Mouse (Mus musculus) Muller cell, postnatal 12 days (primary cell): ENCODE measurements at regions not wholly inside any gene's neighbourhood (a gene's known extent, or its start where the extent isn't known, plus 50 kb on each side); places are given as distances from the start of the nearest gene placed in this dataset.

ENCODE experiments used
- DNase-seq: peaks from one replicate; pipeline ENCODE4 v3.0.0-alpha.2; 2015; ENCODE audit errors: inconsistent ontology term

- no peak for DNase-seq
These were observed 146.1 kb upstream of the Ccnd2 start for GRCm38 (mm10) chr6:127298105-127298504.

GRCm38 (mm10) chr6:127311192-127312054 lies 135.2 kb upstream of the Parp11 start:
- no peak for DNase-seq

DNA sequence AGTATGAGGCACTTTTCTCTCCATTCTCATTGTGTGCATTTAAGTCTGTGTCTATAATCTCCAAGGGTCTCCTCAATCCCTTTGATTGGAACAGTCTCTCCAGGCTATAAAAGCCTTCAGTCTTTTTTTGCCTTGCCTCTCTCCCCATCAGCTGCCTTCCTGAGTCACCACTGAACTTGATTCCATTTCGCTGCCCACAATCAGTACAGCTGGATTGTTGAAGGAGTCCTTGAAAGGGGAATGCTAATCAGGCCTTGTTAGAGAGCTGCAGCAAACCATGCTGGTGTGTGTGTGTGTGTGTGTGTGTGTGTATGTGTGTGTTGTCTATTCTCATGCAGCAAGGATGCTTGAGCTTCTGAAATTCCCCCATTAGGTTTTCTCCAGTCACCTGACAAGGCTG lies 129.3 kb upstream of the Parp11 start:
- DNase-seq: peak; percentile 75

DNA sequence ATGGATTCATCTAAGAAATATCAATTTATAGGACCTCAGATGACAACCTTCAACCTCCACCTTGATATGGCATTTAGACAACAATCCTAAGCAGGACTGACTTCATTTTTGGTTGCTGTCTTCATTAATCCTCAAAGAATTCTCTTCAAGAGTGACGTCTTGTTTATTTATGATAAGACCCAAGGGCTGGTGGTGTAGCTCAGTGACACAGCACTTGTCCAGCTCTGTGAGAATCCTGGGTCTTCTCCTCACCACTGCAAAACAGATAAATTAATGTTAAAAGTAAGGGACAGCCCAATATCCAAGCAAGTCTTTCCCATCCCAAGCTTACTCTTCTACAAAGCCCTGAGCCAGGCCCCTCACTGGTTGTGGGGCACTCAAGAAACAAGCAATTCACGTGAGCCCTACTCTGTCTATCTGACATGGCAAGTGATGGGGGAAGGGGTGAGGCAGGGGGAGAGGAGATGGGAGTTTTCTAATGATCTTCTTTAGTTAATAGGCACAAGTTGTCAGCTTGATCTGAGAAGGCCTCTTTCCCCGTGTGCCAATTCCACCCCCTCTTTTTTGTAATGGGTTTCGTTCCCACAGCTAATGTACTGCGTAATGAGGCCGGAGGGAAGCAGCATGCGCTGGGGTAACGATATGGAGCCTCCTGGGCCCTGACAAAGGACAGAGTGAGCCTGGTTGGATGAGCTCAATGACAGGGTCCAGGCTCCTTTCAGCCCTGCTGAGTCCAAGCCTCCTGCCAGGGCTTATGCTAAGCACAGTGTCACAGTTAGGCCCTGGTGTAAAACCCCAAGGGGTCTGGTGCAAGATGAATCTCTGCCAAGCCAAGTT lies 127.7 kb upstream of the Parp11 start:
- peak; percentile 24 for DNase-seq

DNA sequence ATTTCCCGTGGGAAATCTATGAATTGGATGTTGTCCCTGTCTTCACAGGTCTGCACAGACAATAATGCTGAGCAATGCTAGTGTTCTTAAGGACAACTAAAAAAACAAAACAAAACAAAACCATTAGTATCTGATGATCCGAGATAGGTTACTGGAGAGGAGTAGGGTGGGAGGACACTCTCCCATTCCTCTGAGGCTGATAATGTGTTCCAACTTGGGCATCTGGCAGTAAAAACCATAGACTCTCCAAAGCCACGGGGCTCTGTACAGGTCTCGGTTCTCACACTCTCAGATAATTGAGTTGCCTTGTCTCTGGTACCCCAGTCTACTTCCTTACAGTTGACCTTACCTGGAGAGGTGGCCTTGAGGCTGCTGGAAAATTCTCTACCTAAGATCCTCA lies 126.0 kb upstream of the Parp11 start:
- no peak for DNase-seq

DNA sequence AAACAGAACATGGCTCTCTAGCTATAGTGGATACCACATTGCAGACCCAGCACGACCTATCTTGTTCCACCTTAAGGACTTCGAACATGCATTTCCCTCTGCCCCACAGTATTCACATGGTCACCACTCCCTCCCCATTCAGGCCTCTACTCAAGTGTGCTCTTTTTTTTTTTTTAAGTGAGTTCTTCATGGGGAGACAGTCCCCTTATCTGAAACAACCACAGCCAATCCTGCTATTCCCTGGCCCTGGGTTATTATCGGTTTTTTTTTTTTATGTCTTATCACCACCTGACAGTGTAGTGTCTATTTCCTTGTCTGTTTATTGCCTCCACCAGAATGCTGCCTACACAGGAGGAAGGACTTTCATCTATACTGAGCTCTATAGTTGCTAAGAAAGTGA lies 125.6 kb upstream of the Parp11 start:
- DNase-seq: no peak

DNA sequence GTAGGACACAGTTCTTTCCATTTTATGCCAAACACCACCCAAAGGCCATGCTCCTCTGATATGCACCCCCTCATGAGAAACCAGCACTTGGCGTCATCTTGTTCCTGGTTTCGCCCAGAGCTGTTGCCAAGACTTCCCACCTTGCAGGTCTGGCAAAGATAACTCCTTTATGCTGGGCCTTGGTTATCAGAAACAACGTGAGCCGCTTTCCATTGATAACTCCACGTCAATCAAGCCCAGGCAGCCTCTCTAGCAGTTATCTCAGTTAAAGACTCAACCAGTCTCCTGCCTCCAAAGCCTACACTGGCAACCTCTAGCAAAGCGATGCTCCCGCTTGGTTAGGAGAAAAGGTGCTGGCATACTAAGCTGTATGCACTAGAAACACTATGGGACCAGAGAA lies 124.2 kb upstream of the Parp11 start:
- no peak for DNase-seq

- peak; percentile 55 for DNase-seq
These were observed 121.7 kb upstream of the Parp11 start for GRCm38 (mm10) chr6:127324984-127325383.

GRCm38 (mm10) chr6:127325596-127326332 lies 120.9 kb upstream of the Parp11 start:
- DNase-seq: no peak

- no peak for DNase-seq
These were observed 120.3 kb upstream of the Parp11 start for GRCm38 (mm10) chr6:127326333-127326729.

DNA sequence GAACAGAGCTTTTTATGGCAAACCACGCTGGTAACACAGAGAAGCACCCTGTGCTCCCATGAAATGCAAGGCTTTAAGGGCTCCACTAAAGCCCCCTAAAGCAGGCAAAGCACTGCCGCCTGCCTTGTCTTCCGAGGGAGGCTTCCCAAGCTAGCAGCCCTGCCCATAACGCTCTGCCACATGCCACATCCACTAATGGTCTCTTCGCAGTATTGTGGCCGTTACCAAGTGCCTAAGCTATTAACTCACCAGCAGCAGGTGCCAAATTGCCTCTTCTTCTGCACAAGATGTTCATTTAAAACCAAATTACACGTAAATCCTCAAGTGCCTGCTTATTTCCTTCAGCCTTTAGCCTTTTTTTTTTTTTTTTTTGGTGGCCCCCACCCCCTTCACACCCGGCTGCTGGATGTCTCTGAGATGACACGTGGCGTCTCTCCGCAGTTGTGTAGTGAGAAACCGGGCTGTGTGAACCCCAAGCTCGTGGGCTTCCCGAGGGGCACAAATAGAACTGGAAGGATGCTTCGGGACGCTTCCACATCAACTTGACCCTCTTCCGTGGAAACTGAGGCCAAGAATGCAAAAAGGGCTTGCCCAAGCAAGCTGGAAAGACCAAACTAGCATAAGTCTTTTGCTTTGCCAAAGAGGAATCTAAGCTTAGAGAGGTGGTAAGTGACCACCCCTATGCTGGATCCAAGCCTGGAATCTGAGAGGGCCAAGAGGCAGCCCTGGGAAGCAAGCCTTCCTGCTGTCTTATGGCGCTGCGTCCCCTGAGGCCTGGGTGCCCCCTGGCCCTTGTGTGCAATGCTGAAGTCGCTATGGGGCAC lies 117.2 kb upstream of the Parp11 start:
- DNase-seq: peak; percentile 82

DNA sequence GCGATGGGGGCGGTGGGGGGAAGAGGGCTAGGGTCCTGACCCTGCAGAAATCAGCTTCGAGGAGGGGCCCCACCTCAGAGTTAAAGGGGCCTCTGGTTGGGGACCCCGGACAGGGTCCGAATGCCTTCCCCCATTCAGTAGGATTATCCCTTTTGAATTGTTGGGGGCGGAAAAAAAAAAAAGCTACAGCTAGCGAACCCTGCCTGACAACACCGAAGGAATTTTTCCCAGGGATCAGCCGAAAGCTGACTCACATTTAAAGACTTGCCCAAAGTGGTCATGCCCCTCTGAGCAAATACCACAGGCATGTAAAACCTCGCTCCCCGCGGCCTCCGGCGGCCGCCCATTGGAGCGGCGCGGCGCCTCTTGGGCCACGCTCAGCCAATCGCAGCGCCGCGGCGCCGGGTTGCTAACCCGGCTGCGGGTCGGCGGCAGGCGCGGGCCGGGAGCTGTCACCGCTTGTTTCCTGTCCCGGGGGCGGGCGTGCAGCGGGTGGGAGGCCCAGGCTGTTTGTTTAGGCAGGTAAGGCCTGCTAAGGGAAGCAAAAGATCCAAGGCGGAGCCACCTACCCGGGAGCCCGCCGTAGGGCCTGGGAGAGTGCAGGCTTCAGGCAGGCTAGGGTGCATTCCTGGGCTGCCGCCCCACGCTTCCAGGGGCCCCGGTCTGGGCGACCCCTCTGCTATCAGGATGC lies 116.5 kb upstream of the Parp11 start:
- peak; percentile 99 for DNase-seq

DNA sequence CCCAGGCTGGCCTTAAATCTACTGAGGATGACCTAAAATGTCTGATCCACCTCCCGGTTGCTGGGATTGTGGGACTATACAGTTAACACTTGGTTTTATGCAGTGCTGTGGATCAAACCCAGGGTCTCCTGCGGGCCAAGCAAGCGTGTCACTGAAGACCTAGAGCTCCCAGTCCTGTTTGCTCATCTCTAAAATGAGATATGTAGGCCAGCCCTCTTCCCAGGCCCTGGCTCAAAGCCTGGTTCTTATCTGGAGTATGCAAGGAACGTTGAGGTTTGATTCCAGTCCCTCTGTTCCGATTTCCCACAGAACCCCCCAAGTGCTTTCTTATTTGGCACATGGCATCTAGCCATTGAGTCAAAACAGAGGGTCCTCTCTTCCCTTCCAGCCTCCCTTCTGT lies 115.5 kb upstream of the Parp11 start:
- peak; percentile 31 for DNase-seq

DNA sequence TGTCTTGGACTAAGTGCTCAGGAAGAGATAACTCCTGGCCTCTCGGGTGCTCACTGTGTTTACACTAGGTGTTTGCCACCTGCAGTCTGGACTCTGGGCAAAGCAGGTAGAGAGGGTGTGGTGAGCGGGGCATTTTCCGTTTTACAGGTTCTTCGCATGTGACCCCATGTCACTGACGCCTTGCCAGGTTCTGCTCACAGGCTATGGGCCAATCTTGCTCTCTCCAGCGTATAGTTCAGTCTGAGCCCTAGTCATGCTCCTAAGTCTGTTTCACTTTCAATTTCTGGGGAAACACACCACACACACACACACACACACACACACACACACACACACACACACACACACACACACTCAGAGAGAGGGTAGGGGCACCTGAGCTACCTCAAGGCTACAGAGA lies 112.4 kb upstream of the Parp11 start:
- no peak for DNase-seq

DNA sequence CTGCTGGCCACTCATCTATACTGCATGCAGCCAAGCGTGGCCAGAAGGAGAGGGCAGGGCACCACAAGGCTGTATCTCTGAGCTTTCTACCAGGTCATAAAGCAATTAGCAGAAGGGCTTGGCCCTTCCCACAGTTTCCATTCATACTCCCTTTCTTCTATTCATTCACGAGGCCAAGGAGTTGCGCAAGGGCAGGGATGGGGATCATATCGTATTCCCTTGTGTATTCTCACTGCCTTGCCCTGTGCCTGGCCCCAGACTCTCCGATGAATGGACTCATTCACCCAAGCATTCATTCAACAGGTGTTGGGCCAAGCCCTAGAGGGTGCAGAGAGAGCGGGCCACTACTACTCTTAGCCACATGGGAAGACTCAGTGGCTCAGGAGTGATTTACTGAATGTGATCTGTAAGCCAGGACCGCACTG lies 111.2 kb upstream of the Parp11 start:
- peak; percentile 80 for DNase-seq

- no peak for DNase-seq
These were observed 110.5 kb upstream of the Parp11 start for GRCm38 (mm10) chr6:127335996-127336660.

GRCm38 (mm10) chr6:127336681-127337397 lies 109.8 kb upstream of the Parp11 start:
- DNase-seq: peak; percentile 14

GRCm38 (mm10) chr6:127337398-127337871 lies 109.2 kb upstream of the Parp11 start:
- peak; percentile 49 for DNase-seq

- DNase-seq: no peak
These were observed 108.2 kb upstream of the Parp11 start for GRCm38 (mm10) chr6:127338412-127338811.
